18 mouse cellular contexts compared by ENCODE assay signal in the genomic region with DNA sequence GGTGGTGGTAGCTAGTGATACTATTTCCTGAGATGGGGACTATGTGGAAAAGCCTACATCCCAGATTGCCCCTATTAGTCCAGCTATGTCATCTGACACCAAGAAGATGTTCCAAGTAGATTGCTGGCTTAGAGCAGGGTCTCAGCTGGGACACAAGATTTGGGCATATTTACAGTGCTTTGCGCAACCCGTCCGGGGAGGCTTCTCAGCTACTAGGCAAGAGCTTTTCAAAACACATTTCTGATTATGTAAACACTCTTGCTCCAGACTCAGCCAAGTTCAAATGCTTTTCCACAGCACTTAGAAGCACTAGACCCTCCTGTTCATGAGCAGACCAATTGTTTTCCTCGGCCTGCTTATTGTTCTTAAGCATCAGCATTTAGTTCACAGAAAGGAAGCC. TPM values are rescaled to one million over a fixed set of nuclear protein-coding genes. Genes with fewer than 3 reads are reported as not detected.
DNase-seq lines count a peak whose midpoint lies in the region; ATAC-seq and TF ChIP-seq lines count a peak whose summit lies in the region.
"Had no signal": no experiment of that assay in that cellular context is flagged by ENCODE, and none has a peak within 500 bp of the region (broad histone marks: within the 10 kb centered on the region; RNA-seq: fewer than 3 reads in every experiment).

No protein-coding gene starts in this region.

- peak; percentile 97 for DNase-seq in heart, adult 11 months
- peak; percentile 52 for DNase-seq in lung, adult 2 months
- peak; percentile 76 for DNase-seq in skeletal muscle tissue, adult 2 months (ENCODE audit: low read depth, low spot score)
- no peak for DNase-seq in frontal cortex, postnatal 25 days (ENCODE audit: low spot score in 2 of 2)
- DNase-seq: cerebellum, adult 11 months had no signal

- H3K4me1 ChIP-seq in heart, embryonic 12.5 days (replicated peaks): peaks cover 9% of the 10 kb centered on the region
- no peaks in the 10 kb centered on the region for H3K4me1 ChIP-seq in neural tube, embryonic 13.5 days (replicated peaks)
- 0 out of 2 replicates have a peak, but pooled peaks cover 3% of the 10 kb centered on the region for H3K4me1 ChIP-seq in neural tube, embryonic 15.5 days
- H3K4me1 ChIP-seq in lung, adult 2 months (ENCODE audit: control insufficient read depth, insufficient read depth, low read length): peaks cover 12% of the 10 kb centered on the region; the same call in 1 of the 2 replicates
- no peaks in the 10 kb centered on the region for H3K4me1 ChIP-seq in hindbrain, embryonic 16.5 days (ENCODE audit: control insufficient read depth, insufficient read depth, low read depth, low read length)

- H3K36me3 ChIP-seq in heart, embryonic 12.5 days: peaks cover 10% of the 10 kb centered on the region; the same call in 1 of the 2 replicates
- H3K36me3 ChIP-seq in neural tube, embryonic 13.5 days: 0 out of 2 replicates have a peak, but pooled peaks cover 6% of the 10 kb centered on the region
- no peaks in the 10 kb centered on the region for H3K36me3 ChIP-seq in neural tube, embryonic 15.5 days
- no peaks in the 10 kb centered on the region for H3K36me3 ChIP-seq in hindbrain, embryonic 16.5 days (ENCODE audit: control insufficient read depth, insufficient read depth, low read length)
- H3K36me3 ChIP-seq: forebrain, embryonic 12.5 days had no signal

- TF ChIP-seq CTCF in lung, adult 2 months (IDR thresholded peaks at IDR 0.05; ENCODE audit: insufficient read depth, low read length): no peak

- H3K4me2 ChIP-seq in heart, embryonic 12.5 days: no peak overlapping the region
- H3K4me2 ChIP-seq in neural tube, embryonic 13.5 days: no peak overlapping the region
- H3K4me2 ChIP-seq in neural tube, embryonic 15.5 days: no peak overlapping the region
- H3K4me2 ChIP-seq in hindbrain, embryonic 16.5 days (ENCODE audit: low read length): no peak overlapping the region
- H3K4me2 ChIP-seq: forebrain, embryonic 12.5 days; hindbrain, embryonic 14.5 days; neural tube, embryonic 12.5 days; stomach, embryonic 15.5 days had no signal

- no peak for ATAC-seq in heart, embryonic 12.5 days (ENCODE audit: insufficient number of reproducible peaks, low FRiP score)
- ATAC-seq in neural tube, embryonic 13.5 days (ENCODE audit: low read depth): no peak
- no peak for ATAC-seq in neural tube, embryonic 15.5 days (ENCODE audit: low FRiP score)
- no peak for ATAC-seq in hindbrain, embryonic 16.5 days
- ATAC-seq: CD4-positive, CD25-positive, alpha-beta regulatory T cell, adult 4 months had no signal

- no peak overlapping the region for H3K4me3 ChIP-seq in heart, embryonic 12.5 days
- no peak overlapping the region for H3K4me3 ChIP-seq in neural tube, embryonic 13.5 days
- no peak overlapping the region for H3K4me3 ChIP-seq in neural tube, embryonic 15.5 days (replicated peaks)
- H3K4me3 ChIP-seq in lung, adult 2 months (replicated peaks; ENCODE audit: extremely low read depth, low read depth, low read length): no peak overlapping the region
- no peak overlapping the region for H3K4me3 ChIP-seq in hindbrain, embryonic 16.5 days (ENCODE audit: low read length)
- H3K4me3 ChIP-seq: forebrain, embryonic 12.5 days; neural tube, embryonic 12.5 days; stomach, embryonic 15.5 days had no signal

- no peak overlapping the region for H3K27ac ChIP-seq in heart, embryonic 12.5 days (ENCODE audit: poor library complexity, severe bottlenecking)
- no peak overlapping the region for H3K27ac ChIP-seq in neural tube, embryonic 13.5 days (replicated peaks)
- no peak overlapping the region for H3K27ac ChIP-seq in neural tube, embryonic 15.5 days (replicated peaks)
- H3K27ac ChIP-seq in hindbrain, embryonic 16.5 days (ENCODE audit: low read depth, low read length): no peak overlapping the region
- H3K27ac ChIP-seq: forebrain, embryonic 12.5 days; hindbrain, embryonic 14.5 days; kidney, postnatal 0 days; macrophage; neural tube, embryonic 12.5 days; stomach, embryonic 15.5 days had no signal

- 79% methylated on average over 4 of the region's 4 CpGs for WGBS in heart, embryonic 12.5 days
- 87% methylated on average over 4 of the region's 4 CpGs for WGBS in neural tube, embryonic 13.5 days
- WGBS in neural tube, embryonic 15.5 days: 83% methylated on average over 4 of the region's 4 CpGs
- WGBS in lung, adult 2 months: 22% methylated on average over 4 of the region's 4 CpGs
- WGBS in hindbrain, embryonic 16.5 days: 93% methylated on average over 4 of the region's 4 CpGs

- no peak for TF ChIP-seq POLR2A in lung, adult 2 months (IDR thresholded peaks at IDR 0.05; ENCODE audit: borderline replicate concordance, extremely low read depth, low read depth, low read length)

- H3K27me3 ChIP-seq in heart, embryonic 12.5 days (replicated peaks): no peaks in the 10 kb centered on the region
- no peaks in the 10 kb centered on the region for H3K27me3 ChIP-seq in neural tube, embryonic 13.5 days
- no peaks in the 10 kb centered on the region for H3K27me3 ChIP-seq in neural tube, embryonic 15.5 days (replicated peaks)
- no peaks in the 10 kb centered on the region for H3K27me3 ChIP-seq in hindbrain, embryonic 16.5 days (replicated peaks; ENCODE audit: control insufficient read depth, insufficient read depth, low read length)
- H3K27me3 ChIP-seq: neural tube, embryonic 12.5 days; stomach, embryonic 15.5 days had no signal

- no peaks in the 10 kb centered on the region for H3K9me3 ChIP-seq in heart, embryonic 12.5 days (replicated peaks)
- no peaks in the 10 kb centered on the region for H3K9me3 ChIP-seq in neural tube, embryonic 13.5 days
- H3K9me3 ChIP-seq in neural tube, embryonic 15.5 days (replicated peaks): no peaks in the 10 kb centered on the region
- no peaks in the 10 kb centered on the region for H3K9me3 ChIP-seq in hindbrain, embryonic 16.5 days (ENCODE audit: control insufficient read depth, low read length)
- H3K9me3 ChIP-seq: forebrain, embryonic 12.5 days; neural tube, embryonic 12.5 days; stomach, embryonic 15.5 days had no signal

- no peak overlapping the region for H3K9ac ChIP-seq in heart, embryonic 12.5 days
- H3K9ac ChIP-seq in neural tube, embryonic 13.5 days: peak overlapping the region; percentile 43; the same call in 1 of the 2 replicates
- H3K9ac ChIP-seq in neural tube, embryonic 15.5 days (replicated peaks): no peak overlapping the region
- no peak overlapping the region for H3K9ac ChIP-seq in hindbrain, embryonic 16.5 days (ENCODE audit: low read depth, low read length)
- H3K9ac ChIP-seq: forebrain, embryonic 12.5 days; hindbrain, embryonic 14.5 days; neural tube, embryonic 12.5 days; stomach, embryonic 15.5 days had no signal

RNA-seq across cellular contexts. Expression of a gene that starts 21.3 kb away (rescaled TPM):
- polyA plus RNA-seq in heart, embryonic 12.5 days (2016; fragmentation: Nextera tagmentation; extraction: Ambion mirVana): not detected in 2 replicates
- not detected in 2 replicates for polyA plus RNA-seq in neural tube, embryonic 13.5 days (2015; fragmentation: Nextera tagmentation; extraction: Ambion mirVana)
- polyA plus RNA-seq in neural tube, embryonic 15.5 days (2015; fragmentation: Nextera tagmentation; extraction: Ambion mirVana): 0.10 TPM in 1 of 2 replicates, not detected in the other
- 0.05 TPM in 1 of 2 replicates, not detected in the other for polyA plus RNA-seq in lung, adult 2 months (2012; rRNA removed)
- polyA plus RNA-seq in hindbrain, embryonic 16.5 days (2015; fragmentation: Nextera tagmentation; extraction: Ambion mirVana): not detected in 2 replicates
- polyA plus RNA-seq: CD4-positive, CD25-positive, alpha-beta regulatory T cell, adult 4 months; forebrain, embryonic 12.5 days; hindbrain, embryonic 14.5 days; kidney, postnatal 0 days; macrophage; midbrain, embryonic 16.5 days; neural tube, embryonic 12.5 days; stomach, embryonic 15.5 days had no signal

RNA-seq across cellular contexts. Expression of a gene that starts 21.6 kb away (rescaled TPM):
- 22.3 and 22.6 TPM in 2 replicates for polyA plus RNA-seq in heart, embryonic 12.5 days (2016; fragmentation: Nextera tagmentation; extraction: Ambion mirVana)
- 12.7 and 14.3 TPM in 2 replicates for polyA plus RNA-seq in neural tube, embryonic 13.5 days (2015; fragmentation: Nextera tagmentation; extraction: Ambion mirVana)
- polyA plus RNA-seq in neural tube, embryonic 15.5 days (2015; fragmentation: Nextera tagmentation; extraction: Ambion mirVana): 15.2 and 18.3 TPM in 2 replicates
- polyA plus RNA-seq in lung, adult 2 months (2012; rRNA removed): 47.3 and 57.3 TPM in 2 replicates
- 17.1 and 19.3 TPM in 2 replicates for polyA plus RNA-seq in hindbrain, embryonic 16.5 days (2015; fragmentation: Nextera tagmentation; extraction: Ambion mirVana)

RNA-seq across cellular contexts. Expression of a gene that starts 28.7 kb away (rescaled TPM):
- not detected in 2 replicates for polyA plus RNA-seq in heart, embryonic 12.5 days (2016; fragmentation: Nextera tagmentation; extraction: Ambion mirVana)
- polyA plus RNA-seq in neural tube, embryonic 13.5 days (2015; fragmentation: Nextera tagmentation; extraction: Ambion mirVana): 0.10 TPM in 1 of 2 replicates, not detected in the other
- polyA plus RNA-seq in neural tube, embryonic 15.5 days (2015; fragmentation: Nextera tagmentation; extraction: Ambion mirVana): 0.23 TPM in 1 of 2 replicates, not detected in the other
- 5.4 and 7.6 TPM in 2 replicates for polyA plus RNA-seq in lung, adult 2 months (2012; rRNA removed)
- 0.11 TPM in 1 of 2 replicates, not detected in the other for polyA plus RNA-seq in hindbrain, embryonic 16.5 days (2015; fragmentation: Nextera tagmentation; extraction: Ambion mirVana)
- polyA plus RNA-seq: CD4-positive, CD25-positive, alpha-beta regulatory T cell, adult 4 months; macrophage; neural tube, embryonic 12.5 days had no signal

RNA-seq across cellular contexts. Expression of a gene that starts 49.9 kb away (rescaled TPM):
- 0.05 TPM in 1 of 2 replicates, not detected in the other for polyA plus RNA-seq in heart, embryonic 12.5 days (2016; fragmentation: Nextera tagmentation; extraction: Ambion mirVana)
- not detected in 2 replicates for polyA plus RNA-seq in neural tube, embryonic 13.5 days (2015; fragmentation: Nextera tagmentation; extraction: Ambion mirVana)
- polyA plus RNA-seq in neural tube, embryonic 15.5 days (2015; fragmentation: Nextera tagmentation; extraction: Ambion mirVana): 0.32 TPM in 1 of 2 replicates, not detected in the other
- polyA plus RNA-seq in lung, adult 2 months (2012; rRNA removed): not detected in 2 replicates
- not detected in 2 replicates for polyA plus RNA-seq in hindbrain, embryonic 16.5 days (2015; fragmentation: Nextera tagmentation; extraction: Ambion mirVana)
- polyA plus RNA-seq: CD4-positive, CD25-positive, alpha-beta regulatory T cell, adult 4 months; embryonic facial prominence, embryonic 14.5 days; hindbrain, embryonic 14.5 days; macrophage; midbrain, embryonic 16.5 days had no signal

Comparison
In these comparisons a context has a peak if more than half of its experiments do, and no peak if none do; other contexts are left out.
1. DNase-seq: peak in heart, adult 11 months (single experiment), lung, adult 2 months (single experiment) and skeletal muscle tissue, adult 2 months (single experiment); none in frontal cortex, postnatal 25 days (0 of 2).